Mouse (Mus musculus) left cerebral cortex, postnatal 36 days (tissue): Measurements from ENCODE around the gene March9. TPM values are rescaled to one million over a fixed set of nuclear protein-coding genes. Genes with fewer than 3 reads are reported as not detected.

Experiments used
- DNase-seq, 2 experiments: peaks; one replicate each; pipeline ENCODE4 v3.0.0; 2021 to 2022; ENCODE audit warnings: low spot score in 2 of 2, mixed read lengths in 1 of 2
- intact Hi-C: fragments of 180-260 bp; cut with DNase I; formaldehyde crosslinking; loops from one replicate; pipeline ENCODE4 v1.15.1; 2025
- total RNA-seq, 2 experiments: library from RNA; stranded (reverse); gene quantifications; 2 replicates each; pipeline ENCODE4 v1.2.3; 2021

March9 gene
- total RNA-seq, result 10 to 100 TPM; 21.5 to 24.9 TPM

DNA sequence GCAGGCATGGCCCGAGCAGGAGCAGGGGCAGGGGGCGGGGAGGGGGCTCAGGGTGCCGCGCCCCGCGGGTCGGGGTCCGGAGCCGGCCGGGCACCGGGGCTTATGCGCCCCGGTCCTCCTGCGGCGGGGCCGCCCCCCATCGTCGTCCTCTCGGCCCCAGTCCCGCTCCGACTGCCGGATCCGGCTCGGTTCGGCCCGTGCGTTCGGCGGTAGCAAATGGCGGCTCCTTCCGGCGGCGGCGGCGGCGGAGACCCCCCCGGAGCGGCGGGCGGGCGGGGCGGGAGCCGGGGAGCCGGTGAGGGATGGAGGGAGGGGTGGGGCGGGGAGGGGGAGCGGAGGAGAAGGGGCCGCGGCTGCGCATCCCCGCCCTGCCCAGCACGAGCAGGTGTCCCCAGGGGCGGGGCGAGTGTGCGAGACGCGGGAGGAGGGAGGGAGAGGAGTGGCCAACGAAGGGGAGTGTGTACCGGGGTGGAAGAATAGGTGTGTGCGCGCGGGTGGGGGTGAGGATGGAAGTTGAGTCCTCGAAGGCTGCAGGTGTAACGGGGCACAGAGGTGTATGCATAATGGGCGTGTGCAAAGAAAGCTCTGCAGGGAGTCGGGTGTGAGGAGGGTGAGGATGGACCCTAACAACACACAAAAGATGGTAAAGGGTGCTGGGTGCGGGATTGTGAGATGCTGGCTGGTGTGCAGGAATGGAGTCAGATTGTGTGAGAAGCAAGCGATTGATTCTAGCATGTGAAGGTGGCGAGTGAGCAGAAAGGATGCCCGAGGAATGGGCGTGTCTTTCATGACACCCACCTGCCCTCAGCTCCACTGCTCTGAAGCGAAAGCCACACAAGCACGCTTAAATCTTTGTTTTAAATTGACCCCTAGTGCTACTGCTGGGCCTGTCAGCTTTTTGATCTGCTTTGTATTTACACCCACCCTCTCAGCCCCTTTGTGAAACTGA, at the start of gene March9:
March9 (minus strand) TSS at position 217 of the 949 bp plus-strand sequence.
- intact Hi-C loops, result no loop called here
- peak; percentile 70 to 84 for DNase-seq

DNA sequence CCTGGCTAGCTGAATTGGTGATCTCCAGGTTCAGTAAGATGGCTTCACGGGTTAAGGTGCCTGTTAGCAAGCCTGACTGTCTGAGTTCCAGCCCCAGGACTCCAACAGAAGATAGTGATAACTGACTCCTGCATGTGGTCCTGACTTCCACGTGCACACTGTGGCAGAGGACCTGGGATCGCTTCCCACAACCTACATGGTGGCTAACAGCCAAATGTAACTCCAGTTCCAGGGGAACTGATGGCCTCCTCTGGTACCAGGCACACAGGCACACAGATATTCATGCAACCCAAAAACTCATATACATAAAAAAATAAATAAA, 48.2 kb upstream of the March9 start:
- intact Hi-C loops, result no loop called here
- DNase-seq, result no peak

GRCm38 (mm10) chr10:127107563-127108261, 47.7 kb upstream of the March9 start:
- intact Hi-C loops, result no loop called here
- no peak for DNase-seq

- no peak for DNase-seq
These were observed 43.6 kb upstream of the March9 start for GRCm38 (mm10) chr10:127103631-127104030.

DNA sequence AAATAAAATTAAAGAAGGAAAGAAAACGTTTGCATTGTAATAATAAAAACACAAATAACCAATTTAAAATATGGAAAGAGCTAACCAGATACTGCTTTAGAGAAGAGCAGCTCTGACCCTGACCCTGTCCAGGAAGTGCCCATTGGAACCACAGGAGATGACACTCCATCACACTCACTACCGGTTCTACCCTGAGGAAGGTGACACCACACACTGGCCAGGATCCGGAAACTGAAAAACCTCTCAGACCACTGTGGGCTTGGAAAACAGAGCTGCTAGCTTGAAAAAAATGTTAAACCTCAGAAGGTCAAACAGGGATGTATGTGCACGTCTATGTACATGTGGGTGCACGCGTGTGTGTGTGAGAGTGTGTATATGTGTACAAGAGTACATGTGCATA, 41.2 kb upstream of the March9 start:
- intact Hi-C loops, result no loop called here

More at GRCm38 (mm10) chr10:127103631-127104030, 43.6 kb upstream of the March9 start:
- intact Hi-C loops, result no loop called here

DNA sequence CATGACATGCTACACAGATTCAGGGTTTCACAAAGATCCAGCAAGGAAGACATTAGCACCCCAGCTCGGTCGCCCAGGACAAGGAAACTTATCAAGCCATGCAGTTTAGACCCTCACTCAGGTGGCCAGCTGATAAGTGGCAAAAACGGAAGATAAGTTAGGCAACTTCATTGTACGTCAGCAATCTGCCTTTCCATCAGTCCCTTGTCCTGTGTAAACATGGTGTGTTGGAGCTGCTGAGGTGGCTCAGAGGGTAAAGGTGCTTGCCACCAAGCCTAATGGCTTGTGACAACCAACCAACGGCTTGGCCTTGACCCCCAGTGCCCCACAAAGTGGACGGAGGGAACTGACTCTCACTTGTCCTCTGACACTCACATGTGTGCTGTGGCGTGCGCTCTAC, 40.4 kb upstream of the March9 start:
- intact Hi-C loops, result no loop called here
- DNase-seq, result no peak

More for the DNA sequence above, 41.2 kb upstream of the March9 start:
- no peak for DNase-seq

DNA sequence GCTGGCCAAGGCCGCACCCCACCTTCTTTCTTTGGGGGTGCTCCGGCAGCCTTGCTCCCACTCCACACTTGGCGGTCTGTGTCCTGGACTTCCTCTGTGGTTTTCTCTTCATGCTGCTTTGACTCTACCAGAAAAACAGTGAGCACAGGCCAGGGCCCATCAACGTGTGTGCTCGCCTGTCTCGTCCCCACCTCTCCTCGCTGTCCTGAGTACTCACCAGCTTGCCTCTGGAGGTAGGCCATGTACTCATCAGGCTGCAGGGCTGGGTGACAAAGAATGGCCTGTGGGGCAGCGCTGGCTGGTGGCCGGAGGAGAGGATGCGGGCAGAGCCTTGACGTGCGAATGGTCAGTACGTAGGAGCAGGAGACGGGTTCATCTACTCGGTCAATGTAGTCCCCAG, 39.9 kb upstream of the March9 start:
- intact Hi-C loops, result no loop called here
- no peak for DNase-seq

- no peak for DNase-seq
- intact Hi-C loops, result no loop called here
These were observed 39.2 kb upstream of the March9 start for GRCm38 (mm10) chr10:127099191-127099590.

DNA sequence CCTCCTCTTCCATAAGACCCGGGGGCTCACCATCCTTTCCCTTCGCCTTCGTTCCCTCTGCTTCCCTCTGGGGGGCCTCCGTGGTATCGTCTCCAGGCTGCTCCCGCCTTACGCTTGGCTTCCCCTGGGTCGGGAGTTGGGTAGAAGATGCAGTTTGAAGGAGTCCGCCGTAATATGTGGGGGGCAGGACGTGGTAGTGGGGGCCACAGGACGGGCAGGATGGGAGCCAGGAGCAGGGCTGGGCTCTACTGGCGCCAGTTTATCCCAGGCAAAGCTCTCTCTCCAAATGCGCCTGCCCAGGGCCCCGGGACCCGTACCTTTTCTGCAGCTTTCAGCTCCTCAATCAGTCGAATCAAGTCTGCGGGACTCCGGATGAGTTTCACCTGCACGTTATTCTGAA, 38.5 kb upstream of the March9 start:
- intact Hi-C loops, result no loop called here
- no peak for DNase-seq

DNA sequence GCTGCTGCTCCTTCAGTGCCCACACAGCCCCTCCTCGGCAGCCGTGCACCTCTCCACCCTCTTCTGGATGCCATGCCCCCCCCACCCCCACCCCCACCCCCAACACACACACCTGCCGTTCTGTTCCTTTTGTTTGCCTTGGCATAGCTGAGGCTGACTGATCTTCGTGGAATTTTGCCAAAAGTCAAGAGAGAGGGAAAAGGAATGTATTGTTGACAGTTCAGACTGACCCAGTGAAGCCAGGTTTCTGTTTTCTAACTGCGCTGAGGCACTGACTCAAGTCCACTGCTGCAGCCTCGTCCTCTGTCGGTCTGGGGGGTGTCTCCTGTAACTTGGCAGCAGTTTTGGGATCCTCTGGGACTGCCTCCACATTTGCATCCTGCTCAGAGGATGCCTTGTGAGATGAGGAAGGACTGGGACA, 34.4 kb upstream of the March9 start:
- DNase-seq, result no peak
- intact Hi-C loops, result no loop called here

DNA sequence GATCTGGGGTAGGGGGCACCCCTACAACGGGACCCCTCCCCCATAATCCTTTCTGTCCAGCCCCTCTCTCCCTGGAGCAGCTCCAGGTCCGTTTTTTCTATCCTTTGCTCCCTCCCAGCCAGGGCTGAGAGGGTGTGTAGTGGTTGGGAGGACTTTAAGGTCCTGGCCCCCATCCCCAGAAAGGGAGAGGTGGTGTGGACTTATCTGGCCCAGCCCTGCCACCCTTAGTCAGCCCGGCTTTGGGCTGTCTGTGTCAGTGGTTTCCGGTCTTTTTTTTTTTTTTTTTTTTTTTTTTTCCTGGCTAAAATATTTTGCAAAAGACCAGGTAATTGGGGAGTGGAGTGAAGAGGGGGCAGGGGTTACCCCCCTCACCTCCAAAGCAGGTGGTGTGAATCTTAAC, 32.8 kb upstream of the March9 start:
- intact Hi-C loops, result no loop called here
- DNase-seq, result no peak

DNA sequence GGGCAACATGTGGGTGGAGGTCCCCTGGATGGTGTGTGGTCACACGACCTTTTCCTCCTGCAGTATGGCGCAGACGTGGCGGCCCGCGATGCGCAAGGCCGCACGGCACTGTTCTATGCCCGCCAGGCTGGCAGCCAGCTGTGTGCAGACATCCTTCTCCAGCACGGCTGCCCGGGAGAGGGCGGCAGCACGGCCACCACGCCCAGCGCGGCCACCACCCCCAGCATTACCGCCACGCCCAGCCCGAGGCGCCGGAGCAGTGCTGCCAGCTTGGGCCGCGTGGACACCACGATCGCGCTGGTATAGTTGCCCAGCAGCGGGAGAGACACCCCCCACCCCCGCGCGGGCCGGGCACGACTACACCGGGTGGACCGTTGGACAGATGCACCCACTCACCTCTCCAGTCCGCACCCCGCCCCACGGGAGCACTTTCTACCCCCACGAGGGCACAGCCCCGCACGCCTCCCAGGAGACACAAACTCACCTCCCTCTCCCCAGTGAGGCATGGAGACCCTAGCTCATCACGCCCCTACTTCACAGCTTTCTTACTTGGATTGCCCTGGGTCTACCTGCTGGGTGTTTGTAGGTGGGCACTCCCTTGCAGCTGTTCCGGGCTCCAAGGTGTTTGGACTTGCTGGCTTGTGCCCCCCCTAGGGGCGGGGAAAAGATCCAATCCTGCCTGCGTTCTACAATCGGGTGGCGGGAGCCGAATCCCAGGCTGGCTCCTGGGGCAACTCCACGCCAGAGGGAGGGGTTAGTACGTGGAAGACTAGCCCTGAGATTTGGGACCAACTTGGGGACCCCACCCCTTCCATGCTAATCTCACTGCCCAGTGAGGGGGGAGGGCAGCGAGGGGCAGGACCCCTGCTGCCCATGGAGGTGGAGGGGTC, 31.8 kb upstream of the March9 start:
- DNase-seq, result peak; percentile 71 to 72
- intact Hi-C loops, result no loop called here

DNA sequence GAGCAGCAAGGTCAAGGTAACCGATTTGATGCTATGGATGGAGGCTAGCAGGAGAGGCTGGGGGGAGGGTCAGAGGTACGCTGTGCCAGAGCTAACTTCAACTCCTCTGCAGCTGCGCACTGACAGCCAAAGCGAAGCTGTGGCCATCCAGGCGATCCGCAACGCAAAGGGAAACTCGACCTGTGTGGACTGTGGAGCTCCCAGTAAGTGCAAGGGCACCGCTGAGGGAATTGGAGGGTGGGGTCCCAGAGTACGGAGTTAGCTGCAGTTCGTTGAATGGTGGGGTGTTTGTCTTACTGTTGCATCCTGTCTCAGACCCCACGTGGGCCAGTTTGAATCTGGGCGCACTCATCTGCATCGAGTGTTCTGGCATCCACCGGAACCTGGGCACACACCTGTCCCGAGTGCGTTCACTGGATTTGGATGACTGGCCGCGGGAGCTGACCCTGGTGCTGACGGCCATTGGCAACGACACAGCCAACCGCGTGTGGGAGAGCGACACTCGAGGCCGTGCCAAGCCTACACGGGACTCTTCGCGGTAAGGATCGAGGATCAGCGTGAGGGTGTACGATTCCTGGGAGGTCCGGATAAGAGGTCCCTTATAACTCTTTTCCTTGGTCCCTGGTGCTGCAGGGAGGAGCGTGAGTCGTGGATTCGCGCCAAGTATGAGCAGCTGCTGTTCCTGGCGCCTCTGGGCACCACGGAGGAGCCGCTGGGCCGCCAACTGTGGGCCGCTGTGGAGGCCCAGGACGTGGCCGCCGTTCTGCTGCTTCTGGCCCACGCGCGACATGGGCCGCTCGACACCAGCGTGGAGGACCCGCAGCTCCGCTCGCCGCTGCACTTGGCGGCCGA, 30.8 kb upstream of the March9 start:
- intact Hi-C loops, result no loop called here

DNA sequence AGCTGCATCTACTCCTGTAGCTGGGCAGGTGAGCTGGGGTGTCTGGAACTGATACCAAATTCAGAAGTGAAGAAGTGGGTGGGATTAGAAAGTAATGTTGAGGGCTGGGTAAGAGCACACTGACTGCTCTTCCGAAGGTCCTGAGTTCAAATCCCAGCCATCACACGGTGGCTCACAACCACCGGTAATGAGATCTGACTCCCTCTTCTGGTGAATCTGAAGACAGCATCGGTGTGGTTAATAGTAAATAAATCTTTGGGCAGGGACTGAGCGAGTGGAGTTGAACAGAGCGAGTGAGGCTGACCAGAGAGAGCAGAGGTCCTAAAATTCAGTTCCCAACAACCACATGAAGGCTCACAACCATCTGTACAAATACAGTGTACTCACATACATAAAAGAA, 25.6 kb upstream of the March9 start:
- intact Hi-C loops, result no loop called here
- DNase-seq, result no peak

More for the DNA sequence above, 30.8 kb upstream of the March9 start:
- peak; percentile 60 to 72 for DNase-seq

DNA sequence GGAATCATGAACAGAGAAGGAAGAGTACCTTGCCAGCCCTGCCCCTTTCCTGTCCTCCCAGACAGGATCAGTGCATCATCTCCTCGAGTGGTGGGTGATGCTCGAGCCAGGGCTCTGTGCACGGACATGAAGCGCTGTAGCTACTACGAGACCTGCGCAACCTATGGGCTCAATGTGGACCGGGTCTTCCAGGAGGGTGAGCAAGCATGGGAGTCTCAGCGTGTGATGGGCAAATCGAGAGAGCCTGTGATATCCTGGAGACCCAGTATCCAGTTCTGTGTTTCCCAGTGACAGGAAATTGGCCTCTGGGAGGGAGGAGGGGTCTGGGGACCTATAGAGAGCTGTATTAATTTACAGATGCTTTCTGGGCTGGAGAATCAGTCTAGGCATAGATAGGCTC, 25.1 kb upstream of the March9 start:
- no peak for DNase-seq
- intact Hi-C loops, result no loop called here

DNA sequence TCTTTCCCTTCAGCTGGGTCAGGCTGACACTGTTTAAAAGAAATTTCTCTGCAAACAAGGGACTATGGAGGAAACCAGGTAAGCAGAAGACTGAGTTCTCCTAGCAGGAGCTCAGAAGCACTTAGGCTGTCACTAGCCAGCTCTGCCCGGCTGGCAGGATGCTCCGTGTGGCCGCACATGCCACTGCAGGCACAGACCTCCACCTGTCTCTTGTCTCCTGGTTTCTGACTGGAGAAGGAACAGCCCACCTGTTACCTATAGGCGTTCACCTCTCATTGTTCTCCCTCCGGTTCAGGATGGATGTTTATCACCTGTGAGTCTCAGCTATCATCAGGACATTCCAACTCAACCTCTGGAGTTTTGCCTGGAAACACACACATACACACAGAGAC, 23.9 kb upstream of the March9 start:
- intact Hi-C loops, result no loop called here

GRCm38 (mm10) chr10:127083292-127083914, 23.4 kb upstream of the March9 start:
- intact Hi-C loops, result no loop called here
- no peak for DNase-seq

More for the DNA sequence above, 23.9 kb upstream of the March9 start:
- DNase-seq, result no peak

DNA sequence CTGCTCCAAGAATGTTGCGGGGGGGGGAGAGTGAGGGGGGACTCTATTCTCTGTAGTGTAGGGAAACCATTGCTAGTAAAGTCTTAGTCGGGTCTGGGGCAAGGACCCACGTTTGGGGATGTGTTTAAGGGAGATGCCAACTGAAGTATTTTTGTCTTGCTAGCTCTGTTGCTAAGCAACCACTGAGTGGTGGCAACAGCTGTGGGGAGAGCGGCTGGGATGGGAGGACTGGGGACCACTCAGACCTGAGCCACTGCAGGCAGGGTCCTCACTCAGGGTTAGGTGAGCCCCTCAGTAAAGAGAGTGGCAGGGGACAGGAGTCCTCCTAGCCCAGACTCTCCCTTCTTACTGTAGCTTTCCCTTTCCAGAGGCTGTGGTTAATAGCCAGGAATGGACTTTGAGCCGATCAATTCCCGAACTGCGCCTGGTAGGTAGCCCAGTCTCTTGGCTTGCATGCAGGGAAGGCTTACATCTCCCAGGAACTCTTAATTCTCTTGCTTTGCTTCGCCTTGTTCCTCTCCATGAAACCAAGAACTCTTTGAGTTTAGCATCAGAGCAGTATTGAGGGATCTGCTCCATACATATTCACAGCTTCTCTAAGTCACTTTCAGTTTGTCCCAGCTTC, 22.1 kb upstream of the March9 start:
- intact Hi-C loops, result no loop called here
- peak in 1 of 2 experiments; percentile 38 for DNase-seq
